8 mouse cellular contexts compared by ENCODE assay signal in genomic region chr11:20347548-20347947, GRCm38 (mm10). TPM values are rescaled to one million over a fixed set of nuclear protein-coding genes. Genes with fewer than 3 reads are reported as not detected.
DNase-seq lines count a peak whose midpoint lies in the region; ATAC-seq and TF ChIP-seq lines count a peak whose summit lies in the region.

No protein-coding gene starts in this region.

- ATAC-seq in cerebellum, adult (ENCODE audit: insufficient number of reproducible peaks, low FRiP score, low TSS enrichment): peak; percentile 94

- TF ChIP-seq POLR2A in lung, adult 2 months (IDR thresholded peaks at IDR 0.05; ENCODE audit: borderline replicate concordance, extremely low read depth, low read depth, low read length): no peak

- H3K4me1 ChIP-seq in lung, adult 2 months (ENCODE audit: control insufficient read depth, insufficient read depth, low read length): peaks cover 2% of the 10 kb centered on the region; the same call in 1 of the 2 replicates

- TF ChIP-seq CTCF in lung, adult 2 months (IDR thresholded peaks at IDR 0.05; ENCODE audit: insufficient read depth, low read length): no peak
- no peak for TF ChIP-seq CTCF in gastrocnemius, adult 2 months (IDR thresholded peaks at IDR 0.05)

- H3K4me3 ChIP-seq in lung, adult 2 months (replicated peaks; ENCODE audit: extremely low read depth, low read depth, low read length): no peak overlapping the region
- no peak overlapping the region for H3K4me3 ChIP-seq in gastrocnemius, adult 2 months

- WGBS in lung, adult 2 months: 35% methylated on average over 6 of the region's 6 CpGs

- H3K27ac ChIP-seq in gastrocnemius, adult 2 months: no peak overlapping the region

- DNase-seq in lung, adult 2 months: peak; percentile 15
- no peak for DNase-seq in lung, postnatal 25 days (ENCODE audit: low spot score)
- peak; percentile 48 for DNase-seq in gastrocnemius, adult 2 months
- peak; percentile 80 to 87 for DNase-seq in layer of hippocampus, adult 8-10 months (ENCODE audit: low spot score in 2 of 2)
- peak; percentile 72 for DNase-seq in right cerebral cortex, adult 18-20 months
- no peak for DNase-seq in spleen, postnatal 14 days (ENCODE audit: low spot score in 2 of 2)
- DNase-seq in embryo, embryonic 9.5 days (ENCODE audit: extremely low spot score): no peak

- intact Hi-C loops in gastrocnemius, adult 2 months (cut with DNase I): no loop called here

RNA-seq across cellular contexts. Expression of gene Slc1a4, which starts 15.0 kb away (rescaled TPM):
- polyA plus RNA-seq in lung, adult 2 months (2012; rRNA removed): 7.5 and 12.5 TPM in 2 replicates
- 1 to 10 TPM in 1 of 2 experiments, under 1 TPM in 1; 0.92 to 1.0 TPM for total RNA-seq in gastrocnemius, adult 2 months (2021)
- 10 to 100 TPM; 40.0 to 54.8 (median 43.8) TPM for total RNA-seq in layer of hippocampus, adult 8-10 months (2022)

Comparison
In these comparisons a context has a peak if more than half of its experiments do, and no peak if none do; other contexts are left out.
1. DNase-seq: peak in lung, adult 2 months (single experiment), gastrocnemius, adult 2 months (single experiment), layer of hippocampus, adult 8-10 months (2 of 2) and right cerebral cortex, adult 18-20 months (single experiment); none in lung, postnatal 25 days (single experiment), spleen, postnatal 14 days (0 of 2) and embryo, embryonic 9.5 days (single experiment).
2. RNA of gene Slc1a4, which starts 15.0 kb away (total RNA-seq): 40.0 to 54.8 TPM in layer of hippocampus, adult 8-10 months; 0.92 to 1.0 TPM in gastrocnemius, adult 2 months; every median in the first group is over 10 times any median in the second.